8 mouse cellular contexts compared by ENCODE assay signal in genomic region chr5:33272845-33273776, GRCm38 (mm10). TPM values are rescaled to one million over a fixed set of nuclear protein-coding genes. Genes with fewer than 3 reads are reported as not detected.
DNase-seq lines count a peak whose midpoint lies in the region; ATAC-seq and TF ChIP-seq lines count a peak whose summit lies in the region.

No protein-coding gene starts in this region.

- no peak for DNase-seq in testis, postnatal 14 days (ENCODE audit: low spot score)
- DNase-seq in urinary bladder, postnatal 25 days (ENCODE audit: low spot score), result no peak
- DNase-seq in yolk sac, embryonic 10.5 days (ENCODE audit: low spot score), result no peak

- TF ChIP-seq CTCF in testis, adult 2 months (IDR thresholded peaks at IDR 0.05; ENCODE audit: control insufficient read depth, insufficient read depth, insufficient replicate concordance, low read depth, low read length), result no peak

- peaks cover 60% of the 10 kb centered on the region for H3K36me3 ChIP-seq in erythroblast, embryonic 14.5 days (ENCODE audit: control insufficient read depth)
- no peaks in the 10 kb centered on the region for H3K36me3 ChIP-seq in testis, adult 2 months (ENCODE audit: control insufficient read depth, insufficient read depth, low read length)
- H3K36me3 ChIP-seq in intestine, embryonic 15.5 days, result peaks cover 21% of the 10 kb centered on the region
- H3K36me3 ChIP-seq in neural tube, embryonic 14.5 days (ENCODE audit: control insufficient read depth, insufficient read depth, low read length), result peaks cover 10% of the 10 kb centered on the region

- no peaks in the 10 kb centered on the region for H3K27me3 ChIP-seq in erythroblast, embryonic 14.5 days (ENCODE audit: control insufficient read depth)
- H3K27me3 ChIP-seq in testis, adult 2 months (ENCODE audit: control insufficient read depth, insufficient read depth, low read length), result no peaks in the 10 kb centered on the region
- H3K27me3 ChIP-seq in intestine, embryonic 15.5 days (replicated peaks), result no peaks in the 10 kb centered on the region
- H3K27me3 ChIP-seq in neural tube, embryonic 14.5 days (ENCODE audit: control insufficient read depth, insufficient read depth, low read length), result no peaks in the 10 kb centered on the region

- peaks cover 74% of the 10 kb centered on the region for H3K4me1 ChIP-seq in erythroblast, embryonic 14.5 days (ENCODE audit: control insufficient read depth)
- peaks cover 13% of the 10 kb centered on the region for H3K4me1 ChIP-seq in testis, adult 2 months (ENCODE audit: control insufficient read depth, insufficient read depth, low read length)
- peaks cover 33% of the 10 kb centered on the region for H3K4me1 ChIP-seq in intestine, embryonic 15.5 days (replicated peaks)
- peaks cover 28% of the 10 kb centered on the region for H3K4me1 ChIP-seq in neural tube, embryonic 14.5 days (ENCODE audit: control insufficient read depth, insufficient read depth, low read length)

- H3K27ac ChIP-seq in testis, adult 2 months (ENCODE audit: control insufficient read depth, insufficient read depth, low read depth, low read length), result no peak overlapping the region; the same call in 1 of the 2 replicates
- peak overlapping the region; percentile 89 for H3K27ac ChIP-seq in intestine, embryonic 15.5 days
- peak overlapping the region; percentile 99 for H3K27ac ChIP-seq in neural tube, embryonic 14.5 days (ENCODE audit: low read depth, low read length)

- no peak for ATAC-seq in erythroblast, adult 5-6 weeks (replicated peaks; ENCODE audit: low FRiP score, poor library complexity, severe bottlenecking)
- ATAC-seq in intestine, embryonic 15.5 days, result no peak
- ATAC-seq in neural tube, embryonic 14.5 days (ENCODE audit: low read depth), result 0 out of 2 replicates have a peak, but pooled peaks have one; percentile 1

- no peaks in the 10 kb centered on the region for H3K9me3 ChIP-seq in erythroblast, embryonic 14.5 days (ENCODE audit: control insufficient read depth, low read length)
- no peaks in the 10 kb centered on the region for H3K9me3 ChIP-seq in intestine, embryonic 15.5 days
- H3K9me3 ChIP-seq in neural tube, embryonic 14.5 days (ENCODE audit: control insufficient read depth, low read length), result no peaks in the 10 kb centered on the region

- no peak for TF ChIP-seq POLR2A in testis, adult 2 months (IDR thresholded peaks at IDR 0.05; ENCODE audit: control insufficient read depth, low read depth, low read length)

- H3K4me2 ChIP-seq in intestine, embryonic 15.5 days (replicated peaks), result peak overlapping the region; percentile 80
- peak overlapping the region; percentile 96 for H3K4me2 ChIP-seq in neural tube, embryonic 14.5 days (ENCODE audit: low read depth, low read length)

- peak overlapping the region; percentile 99 for H3K4me3 ChIP-seq in erythroblast, embryonic 14.5 days (replicated peaks)
- peak overlapping the region; percentile 96; the same call in 1 of the 2 replicates for H3K4me3 ChIP-seq in testis, adult 2 months (ENCODE audit: control insufficient read depth, low read depth, low read length)
- H3K4me3 ChIP-seq in intestine, embryonic 15.5 days (replicated peaks), result peak overlapping the region; percentile 85
- H3K4me3 ChIP-seq in neural tube, embryonic 14.5 days (ENCODE audit: low read depth, low read length), result peak overlapping the region; percentile 92

- 73% methylated on average over 7 of the region's 7 CpGs for WGBS in intestine, embryonic 15.5 days
- WGBS in neural tube, embryonic 14.5 days, result 73% methylated on average over 7 of the region's 7 CpGs

- H3K9ac ChIP-seq in intestine, embryonic 15.5 days, result peak overlapping the region; percentile 89
- H3K9ac ChIP-seq in neural tube, embryonic 14.5 days (replicated peaks; ENCODE audit: low read depth, low read length), result peak overlapping the region; percentile 97

RNA-seq across cellular contexts. Expression of gene Ctbp1, which starts 1.7 kb away (rescaled TPM):
- polyA plus RNA-seq in erythroblast, embryonic 14.5 days (2012), result 61.9 and 68.6 TPM in 2 replicates
- total RNA-seq in erythroblast, adult 5-6 weeks (2015; ENCODE audit: low replicate concordance), result 54.0 and 58.3 TPM in 2 replicates
- total RNA-seq in erythroblast, adult 5-6 weeks (2017; ENCODE audit: low replicate concordance), result 55.8 and 90.1 TPM in 2 replicates
- polyA plus RNA-seq in testis, adult 2 months (2012; rRNA removed), result 35.7 and 39.7 TPM in 2 replicates
- polyA plus RNA-seq in intestine, embryonic 15.5 days (2015; fragmentation: Nextera tagmentation; extraction: Ambion mirVana), result 275 and 293 TPM in 2 replicates
- 513 and 549 TPM in 2 replicates for polyA plus RNA-seq in neural tube, embryonic 14.5 days (2014; fragmentation: Nextera tagmentation; extraction: Ambion mirVana)

RNA-seq across cellular contexts. Expression of gene Spon2, which starts 54.9 kb away (rescaled TPM):
- polyA plus RNA-seq in erythroblast, embryonic 14.5 days (2012), result 0.05 and 0.15 TPM in 2 replicates
- 4.0 TPM in 1 of 2 replicates, not detected in the other for total RNA-seq in erythroblast, adult 5-6 weeks (2015; ENCODE audit: low replicate concordance)
- 3.0 TPM in 1 of 2 replicates, not detected in the other for total RNA-seq in erythroblast, adult 5-6 weeks (2017; ENCODE audit: low replicate concordance)
- polyA plus RNA-seq in testis, adult 2 months (2012; rRNA removed), result 0.28 and 0.95 TPM in 2 replicates
- polyA plus RNA-seq in intestine, embryonic 15.5 days (2015; fragmentation: Nextera tagmentation; extraction: Ambion mirVana), result 23.7 and 26.0 TPM in 2 replicates
- 0.54 and 3.0 TPM in 2 replicates for polyA plus RNA-seq in neural tube, embryonic 14.5 days (2014; fragmentation: Nextera tagmentation; extraction: Ambion mirVana)
